Mouse (Mus musculus) embryonic facial prominence, embryonic 12.5 days (tissue): ENCODE data around the gene Garnl3. TPM values are rescaled to one million over a fixed set of nuclear protein-coding genes. Genes with fewer than 3 reads are reported as not detected.
A peak's percentile ranks its signal among the peaks of the same experiment; 100 is the strongest.

ENCODE experiments used
- ATAC-seq: fragments of 200-750 bp; cut with Nextera tagmentation; 2 replicates; pipeline ENCODE4 v1.8.0; 2017; ENCODE audit not compliant: insufficient number of reproducible peaks, insufficient read depth, low FRiP score, low TSS enrichment
- H3K27ac ChIP-seq: fragments of 300-500 bp; sonication (generic); 2 replicates; pipeline ENCODE4 v1.5.1; 2016; ENCODE audit warnings: mild to moderate bottlenecking
- H3K27me3 ChIP-seq: fragments of 300-500 bp; sonication (generic); 2 replicates; pipeline ENCODE4 v1.6.1; 2016; ENCODE audit warnings: mild to moderate bottlenecking, moderate library complexity
- H3K36me3 ChIP-seq: fragments of 300-500 bp; sonication (generic); 2 replicates; pipeline ENCODE4 v1.6.1; 2016; ENCODE audit warnings: mild to moderate bottlenecking
- H3K4me1 ChIP-seq: fragments of 300-500 bp; sonication (generic); 2 replicates; pipeline ENCODE4 v1.6.1; 2016
- H3K4me2 ChIP-seq: fragments of 300-500 bp; sonication (generic); replicated peaks from 2 replicates; pipeline ENCODE4 v1.6.1; 2016; ENCODE audit warnings: mild to moderate bottlenecking, moderate library complexity
- H3K4me3 ChIP-seq: fragments of 300-500 bp; sonication (generic); 2 replicates; pipeline ENCODE4 v1.5.1; 2016; ENCODE audit warnings: mild to moderate bottlenecking
- H3K9ac ChIP-seq: fragments of 300-500 bp; sonication (generic); 2 replicates; pipeline ENCODE4 v1.6.1; 2016; ENCODE audit warnings: mild to moderate bottlenecking, moderate library complexity
- H3K9me3 ChIP-seq: fragments of 300-500 bp; sonication (generic); 2 replicates; pipeline ENCODE4 v1.6.1; 2016; ENCODE audit warnings: mild to moderate bottlenecking, moderate library complexity
- WGBS: fragments of 180-500 bp; shearing (Covaris S2); methylation state at CpG from one replicate; pipeline ENCODE4 v1.1.7; 2016; 5-methylcytosine and 5-hydroxymethylcytosine counted together
- polyA plus RNA-seq: library from polyadenylated mRNA; unstranded; fragments of >200 nt; fragmentation: Nextera tagmentation; extraction: Ambion mirVana; gene quantifications from 2 replicates; pipeline ENCODE4 v1.2.1, GENCODE M21; 2016

Gene Garnl3
- polyA plus RNA-seq, 1 experiment from 2014 or later = 14.3 TPM

DNA sequence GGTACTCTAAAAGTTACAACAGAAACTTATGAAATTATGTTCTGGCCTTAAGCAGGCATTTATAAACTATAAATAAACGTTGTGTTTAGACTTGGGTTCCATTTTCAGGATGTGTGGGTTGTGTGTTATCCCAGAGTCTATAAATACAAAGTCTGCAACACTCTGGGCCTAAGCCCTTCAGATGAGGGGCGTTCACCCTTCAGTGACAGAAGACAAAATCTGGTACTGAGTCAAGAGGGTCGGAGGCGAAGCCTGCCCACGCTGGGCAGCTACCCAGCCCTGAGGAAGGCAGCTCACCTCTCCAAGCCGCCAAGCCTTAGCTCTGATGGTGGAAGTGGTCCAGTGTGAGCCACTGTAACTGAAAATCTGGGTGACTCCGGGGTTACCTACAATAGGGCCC is 129.3 kb downstream of the Garnl3 start:
- Histone ChIP-seq H3K9ac (no peak overlapping the region), H3K4me1 (no peaks in the 10 kb centered on the region), H3K4me2 (no peak overlapping the region), H3K27me3 (no peaks in the 10 kb centered on the region), H3K4me3 (no peak overlapping the region), H3K27ac (no peak overlapping the region), H3K36me3 (no peaks in the 10 kb centered on the region), H3K9me3 (no peaks in the 10 kb centered on the region)
- ATAC-seq = no peak
- 82% methylated on average over 7 of the region's 7 CpGs for WGBS

DNA sequence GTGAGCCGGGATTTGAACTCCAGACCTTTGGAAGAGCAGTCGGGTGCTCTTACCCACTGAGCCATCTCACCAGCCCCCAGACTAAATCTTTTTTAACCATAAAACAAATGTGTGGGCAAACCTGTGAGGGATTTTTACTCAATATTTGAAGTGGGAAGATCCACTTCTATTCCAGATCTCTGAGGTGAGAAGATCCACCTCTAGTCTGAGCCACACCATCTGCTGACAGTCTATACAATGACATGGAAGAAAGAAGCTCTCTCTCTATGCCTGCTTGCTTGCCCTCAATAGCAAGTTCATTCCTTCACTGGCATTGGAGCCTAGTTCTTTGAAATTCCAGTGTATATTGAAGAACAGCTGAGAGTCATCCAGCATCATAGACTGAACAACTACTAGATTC is 131.7 kb downstream of the Garnl3 start:
- no peaks in the 10 kb centered on the region for H3K36me3 ChIP-seq
- 86% methylated on average over 2 of the region's 2 CpGs for WGBS
- no peak overlapping the region for H3K27ac ChIP-seq
- H3K4me3 ChIP-seq = no peak overlapping the region
- no peak overlapping the region for H3K9ac ChIP-seq
- H3K27me3 ChIP-seq = no peaks in the 10 kb centered on the region
- no peak for ATAC-seq
- H3K4me2 ChIP-seq = no peak overlapping the region
- no peaks in the 10 kb centered on the region for H3K9me3 ChIP-seq
- H3K4me1 ChIP-seq = no peaks in the 10 kb centered on the region

GRCm38 (mm10) chr2:32997792-32998191 is 133.7 kb downstream of the Garnl3 start:
- no peaks in the 10 kb centered on the region for H3K27me3 ChIP-seq
- no peak overlapping the region for H3K4me3 ChIP-seq
- H3K27ac ChIP-seq = no peak overlapping the region
- no peak overlapping the region for H3K9ac ChIP-seq
- 78% methylated on average over 4 of the region's 4 CpGs for WGBS
- ATAC-seq = no peak
- no peaks in the 10 kb centered on the region for H3K9me3 ChIP-seq
- H3K36me3 ChIP-seq = no peaks in the 10 kb centered on the region
- no peaks in the 10 kb centered on the region for H3K4me1 ChIP-seq
- H3K4me2 ChIP-seq = no peak overlapping the region

GRCm38 (mm10) chr2:32997081-32997480 is 134.4 kb downstream of the Garnl3 start:
- Histone ChIP-seq H3K4me2 (no peak overlapping the region), H3K9me3 (no peaks in the 10 kb centered on the region), H3K27me3 (no peaks in the 10 kb centered on the region), H3K27ac (no peak overlapping the region), H3K4me3 (no peak overlapping the region), H3K4me1 (no peaks in the 10 kb centered on the region), H3K36me3 (no peaks in the 10 kb centered on the region), H3K9ac (no peak overlapping the region)
- ATAC-seq = no peak
- 79% methylated on average over 6 of the region's 6 CpGs for WGBS

DNA sequence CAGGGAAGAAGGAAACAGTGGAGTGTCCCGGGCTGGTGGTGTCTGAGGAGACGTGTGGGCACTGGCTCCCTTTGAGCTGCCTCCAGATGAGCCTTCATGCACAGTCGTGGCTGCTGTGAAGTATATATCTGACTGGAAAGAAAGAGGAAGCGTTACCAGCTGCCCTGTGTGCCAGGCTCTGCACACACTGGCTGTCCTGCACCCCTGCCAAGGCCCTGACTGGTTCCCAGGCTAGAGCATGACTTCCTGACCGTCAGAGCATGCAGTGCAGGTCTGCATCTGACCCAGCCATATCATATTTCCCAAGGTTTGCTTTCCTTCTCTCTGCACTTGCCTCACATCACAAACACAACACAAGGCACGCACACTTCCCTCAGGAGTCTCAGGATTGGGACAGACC is 139.3 kb downstream of the Garnl3 start:
- Histone ChIP-seq H3K4me1 (no peaks in the 10 kb centered on the region), H3K4me2 (no peak overlapping the region), H3K9ac (no peak overlapping the region), H3K36me3 (no peaks in the 10 kb centered on the region), H3K27ac (no peak overlapping the region), H3K9me3 (no peaks in the 10 kb centered on the region), H3K4me3 (no peak overlapping the region), H3K27me3 (no peaks in the 10 kb centered on the region)
- 55% methylated on average over 6 of the region's 6 CpGs for WGBS
- ATAC-seq = no peak

- Histone ChIP-seq H3K4me3 (no peak overlapping the region), H3K27me3 (no peaks in the 10 kb centered on the region), H3K9ac (no peak overlapping the region), H3K4me2 (no peak overlapping the region), H3K9me3 (no peaks in the 10 kb centered on the region), H3K4me1 (no peaks in the 10 kb centered on the region), H3K36me3 (no peaks in the 10 kb centered on the region), H3K27ac (no peak overlapping the region)
- WGBS = 61% methylated on average over 13 of the region's 13 CpGs
- ATAC-seq = no peak
Observed at GRCm38 (mm10) chr2:32990167-32990832, 141.2 kb downstream of the Garnl3 start.

DNA sequence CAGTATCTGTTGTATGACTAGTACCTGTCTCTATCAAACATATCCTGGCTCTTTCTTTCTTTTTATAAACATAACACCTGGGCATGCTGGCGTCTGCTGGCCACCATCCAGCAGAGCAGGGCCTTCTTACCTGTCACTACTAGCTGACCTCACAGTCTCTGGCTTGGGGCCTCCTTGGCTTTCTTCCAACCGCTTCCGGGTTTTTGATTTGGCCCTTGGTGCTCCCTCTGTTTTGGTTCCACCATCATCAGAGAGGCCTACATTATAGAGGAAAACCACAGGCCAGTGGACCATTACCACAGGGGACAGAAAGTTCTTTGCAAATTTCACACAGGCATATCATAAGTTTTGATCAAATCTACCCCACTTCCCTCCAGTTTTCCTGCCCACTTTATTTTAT is 142.1 kb downstream of the Garnl3 start:
- H3K36me3 ChIP-seq = no peaks in the 10 kb centered on the region
- no peak for ATAC-seq
- WGBS = 76% methylated on average over 3 of the region's 3 CpGs
- no peak overlapping the region for H3K9ac ChIP-seq
- H3K4me3 ChIP-seq = no peak overlapping the region
- H3K27ac ChIP-seq = no peak overlapping the region
- H3K4me2 ChIP-seq = no peak overlapping the region
- H3K27me3 ChIP-seq = no peaks in the 10 kb centered on the region
- no peaks in the 10 kb centered on the region for H3K9me3 ChIP-seq
- no peaks in the 10 kb centered on the region for H3K4me1 ChIP-seq

DNA sequence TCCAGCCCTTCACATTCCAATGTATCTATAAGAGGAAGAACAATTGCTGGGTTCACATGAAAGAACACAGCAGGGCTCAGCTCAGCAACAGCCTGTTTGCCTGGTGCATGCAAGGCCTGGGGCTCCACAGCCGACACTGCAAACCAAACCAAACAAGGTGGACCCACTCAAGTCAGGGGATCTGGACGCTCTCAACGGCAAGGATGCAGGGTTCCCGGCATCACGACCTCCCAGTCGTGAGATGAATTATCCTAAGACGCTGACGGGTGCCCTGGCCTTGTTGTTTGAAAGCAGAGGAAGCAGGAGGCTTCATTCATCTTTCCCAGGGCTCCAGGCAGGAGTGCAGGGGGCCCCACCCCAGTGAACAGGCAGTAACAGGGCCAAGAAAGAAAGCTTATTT is 145.6 kb downstream of the Garnl3 start:
- WGBS = 61% methylated on average over 8 of the region's 8 CpGs
- Histone ChIP-seq H3K27me3 (no peaks in the 10 kb centered on the region), H3K27ac (no peak overlapping the region), H3K36me3 (no peaks in the 10 kb centered on the region), H3K4me2 (no peak overlapping the region), H3K9ac (no peak overlapping the region), H3K4me1 (peaks cover 6% of the 10 kb centered on the region), H3K4me3 (no peak overlapping the region), H3K9me3 (no peaks in the 10 kb centered on the region)
- no peak for ATAC-seq

GRCm38 (mm10) chr2:32983617-32984016 is 147.8 kb downstream of the Garnl3 start:
- no peak overlapping the region for H3K27ac ChIP-seq
- no peak overlapping the region for H3K9ac ChIP-seq
- H3K4me3 ChIP-seq = no peak overlapping the region
- ATAC-seq = no peak
- H3K4me2 ChIP-seq = no peak overlapping the region
- no peaks in the 10 kb centered on the region for H3K36me3 ChIP-seq
- no peaks in the 10 kb centered on the region for H3K27me3 ChIP-seq
- no peaks in the 10 kb centered on the region for H3K9me3 ChIP-seq
- H3K4me1 ChIP-seq = peaks cover 12% of the 10 kb centered on the region
- 45% methylated on average over 6 of the region's 6 CpGs for WGBS

- Histone ChIP-seq H3K27me3 (no peaks in the 10 kb centered on the region), H3K4me3 (peak overlapping the region; percentile 80), H3K27ac (no peak overlapping the region), H3K36me3 (no peaks in the 10 kb centered on the region), H3K4me2 (peak overlapping the region; percentile 100), H3K9ac (no peak overlapping the region; the same call in 1 of the 2 replicates), H3K9me3 (no peaks in the 10 kb centered on the region), H3K4me1 (peaks cover 12% of the 10 kb centered on the region)
- 4% methylated on average over 4 of the region's 4 CpGs for WGBS
- ATAC-seq = no peak
Observed at GRCm38 (mm10) chr2:32982700-32983099, 148.8 kb downstream of the Garnl3 start.

GRCm38 (mm10) chr2:32981725-32982271 is 149.7 kb downstream of the Garnl3 start, which contains the start of gene Slc2a8:
Gene Slc2a8, minus strand, starts transcription at chr2:32982083.
- under 1% methylated on average over 50 of the region's 50 CpGs for WGBS
- no peaks in the 10 kb centered on the region for H3K36me3 ChIP-seq
- no peaks in the 10 kb centered on the region for H3K9me3 ChIP-seq
- H3K27ac ChIP-seq = peak within 1 kb of the TSS; percentile 18; the same call in 1 of the 2 replicates
- H3K4me2 ChIP-seq = peak within 1 kb of the TSS; percentile 100
- peaks cover 12% of the 10 kb centered on the region for H3K4me1 ChIP-seq
- peak within 1 kb of the TSS; percentile 80 for H3K4me3 ChIP-seq
- peak within 1 kb of the TSS; percentile 80 for H3K9ac ChIP-seq
- ATAC-seq = peak; percentile 97
- H3K27me3 ChIP-seq = no peaks in the 10 kb centered on the region

GRCm38 (mm10) chr2:32981281-32981680 is 150.2 kb downstream of the Garnl3 start:
- peak overlapping the region; percentile 80 for H3K9ac ChIP-seq
- H3K9me3 ChIP-seq = no peaks in the 10 kb centered on the region
- under 1% methylated on average over 23 of the region's 23 CpGs for WGBS
- peaks cover under 1% of the 10 kb centered on the region; the same call in 1 of the 2 replicates for H3K36me3 ChIP-seq
- H3K4me3 ChIP-seq = peak overlapping the region; percentile 80
- H3K27me3 ChIP-seq = no peaks in the 10 kb centered on the region
- ATAC-seq = peak; percentile 50
- H3K4me1 ChIP-seq = peaks cover 12% of the 10 kb centered on the region
- peak overlapping the region; percentile 18; the same call in 1 of the 2 replicates for H3K27ac ChIP-seq
- peak overlapping the region; percentile 100 for H3K4me2 ChIP-seq
